Mouse (Mus musculus) kidney, adult 2 months (tissue): ENCODE measurements around the gene Slc44a5. TPM values are rescaled to one million over a fixed set of nuclear protein-coding genes. Genes with fewer than 3 reads are reported as not detected.

Experiments
- DNase-seq: peaks from one replicate; pipeline ENCODE4 v3.0.0; 2021
- H3K27ac ChIP-seq: fragments of 200-500 bp; 2 replicates; pipeline ENCODE4 v1.5.1; 2012; ENCODE audit warnings: low read depth, low read length, control low read depth, inconsistent platforms; ENCODE audit not compliant: insufficient read depth
- H3K27me3 ChIP-seq: fragments of 200-500 bp; replicated peaks from 2 replicates; pipeline ENCODE4 v1.6.1; 2012; ENCODE audit warnings: mild to moderate bottlenecking, moderate library complexity, low read length, inconsistent platforms; ENCODE audit not compliant: control insufficient read depth, insufficient read depth
- H3K36me3 ChIP-seq: fragments of 200-500 bp; 2 replicates; pipeline ENCODE4 v1.6.1; 2012; ENCODE audit warnings: mild to moderate bottlenecking, moderate library complexity, low read length, inconsistent platforms; ENCODE audit not compliant: control insufficient read depth, insufficient read depth
- H3K4me1 ChIP-seq: fragments of 200-500 bp; 2 replicates; pipeline ENCODE4 v1.6.1; 2011; ENCODE audit warnings: low read length; ENCODE audit not compliant: control insufficient read depth, insufficient read depth
- H3K4me3 ChIP-seq: fragments of 200-500 bp; 2 replicates; pipeline ENCODE4 v1.5.1; 2011; ENCODE audit warnings: mild to moderate bottlenecking, low read depth, low read length, control low read depth; ENCODE audit not compliant: insufficient read depth
- CTCF ChIP-seq: fragments of 200-500 bp; conservative IDR thresholded peaks from 2 replicates; pipeline ENCODE4 v1.5.1; 2011; ENCODE audit warnings: low read depth, mild to moderate bottlenecking, control low read depth, low read length, moderate library complexity, mixed read lengths; ENCODE audit not compliant: insufficient read depth, insufficient read length
- POLR2A ChIP-seq: fragments of 200-500 bp; IDR thresholded peaks from one replicate; pipeline ENCODE4 v1.6.1; 2011; ENCODE audit warnings: low read depth, low read length, control low read depth
- WGBS: fragments of 180-500 bp; shearing (Covaris S2); methylation state at CpG from one replicate; pipeline ENCODE4 v1.1.7; 2018; 5-methylcytosine and 5-hydroxymethylcytosine counted together
- polyA plus RNA-seq: library from polyadenylated mRNA; depleted of rRNA; stranded (reverse); fragments of >200 nt; gene quantifications from 2 replicates; pipeline ENCODE4 v1.2.3, GENCODE M21; 2012

The Slc44a5 gene
- polyA plus RNA-seq, 1 experiment = 0.03 TPM

GRCm38 (mm10) chr3:154179423-154179920, 206.2 kb downstream of the Slc44a5 start:
- Histone ChIP-seq H3K4me3 (no peak overlapping the region), H3K27me3 (no peaks in the 10 kb centered on the region), H3K4me1 (no peaks in the 10 kb centered on the region), H3K36me3 (no peaks in the 10 kb centered on the region), H3K27ac (no peak overlapping the region)
- WGBS = 94% methylated on average over 2 of the region's 3 CpGs
- no peak for DNase-seq
- TF ChIP-seq POLR2A = no peak
- TF ChIP-seq CTCF = no peak

- TF ChIP-seq CTCF = no peak
- TF ChIP-seq POLR2A = no peak
- Histone ChIP-seq H3K36me3 (no peaks in the 10 kb centered on the region), H3K4me3 (no peak overlapping the region), H3K27me3 (no peaks in the 10 kb centered on the region), H3K4me1 (no peaks in the 10 kb centered on the region), H3K27ac (no peak overlapping the region)
- WGBS = 83% methylated on average over 7 of the region's 7 CpGs
- peak; percentile 24 for DNase-seq
Observed at GRCm38 (mm10) chr3:154182987-154183386, 209.8 kb downstream of the Slc44a5 start.

DNA sequence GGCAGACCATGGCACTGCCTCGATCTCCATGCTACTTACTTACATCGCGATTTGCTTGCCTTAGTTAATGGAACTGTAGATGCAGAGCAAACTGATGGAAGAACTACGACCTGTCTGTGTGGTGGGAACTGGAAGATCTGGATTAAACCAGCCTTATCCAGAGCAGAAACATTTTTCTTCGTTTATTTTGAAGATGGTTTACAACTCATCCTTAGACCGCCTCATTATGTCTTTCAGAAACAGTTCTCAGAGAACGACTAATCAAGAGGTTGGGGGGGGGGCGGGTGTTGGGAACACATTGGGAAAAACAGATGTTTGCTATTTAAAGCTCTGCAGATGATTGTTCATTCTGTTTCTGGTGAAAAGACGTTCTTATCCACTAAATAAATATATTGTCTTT, 210.7 kb downstream of the Slc44a5 start:
- Histone ChIP-seq H3K4me3 (no peak overlapping the region), H3K27ac (no peak overlapping the region), H3K36me3 (no peaks in the 10 kb centered on the region), H3K27me3 (no peaks in the 10 kb centered on the region), H3K4me1 (no peaks in the 10 kb centered on the region)
- no peak for TF ChIP-seq CTCF
- TF ChIP-seq POLR2A = no peak
- DNase-seq = no peak
- 78% methylated on average over 9 of the region's 9 CpGs for WGBS

DNA sequence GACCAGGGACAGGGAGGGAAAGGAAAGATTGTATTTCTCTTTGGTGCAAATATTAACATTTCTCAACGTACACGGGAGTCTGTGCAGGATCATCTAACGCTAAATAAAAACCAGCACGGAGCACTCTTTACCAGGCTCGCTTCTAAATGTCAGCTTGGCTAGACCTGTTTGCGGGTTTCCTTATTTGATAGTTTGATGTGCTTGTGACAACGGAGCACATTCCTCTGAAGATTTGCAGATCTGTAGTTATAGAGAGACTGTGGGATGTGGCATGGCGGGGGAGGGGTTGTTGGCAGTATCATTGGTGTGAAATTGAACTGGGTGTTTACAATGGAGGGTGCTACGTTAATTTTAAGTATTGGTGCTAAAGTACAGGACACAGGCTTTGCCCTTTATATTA, 215.4 kb downstream of the Slc44a5 start:
- Histone ChIP-seq H3K4me1 (no peaks in the 10 kb centered on the region), H3K36me3 (no peaks in the 10 kb centered on the region), H3K27me3 (no peaks in the 10 kb centered on the region), H3K27ac (no peak overlapping the region), H3K4me3 (no peak overlapping the region)
- WGBS = 39% methylated on average over 9 of the region's 9 CpGs
- TF ChIP-seq CTCF (no peak), POLR2A (no peak)
- DNase-seq = no peak

DNA sequence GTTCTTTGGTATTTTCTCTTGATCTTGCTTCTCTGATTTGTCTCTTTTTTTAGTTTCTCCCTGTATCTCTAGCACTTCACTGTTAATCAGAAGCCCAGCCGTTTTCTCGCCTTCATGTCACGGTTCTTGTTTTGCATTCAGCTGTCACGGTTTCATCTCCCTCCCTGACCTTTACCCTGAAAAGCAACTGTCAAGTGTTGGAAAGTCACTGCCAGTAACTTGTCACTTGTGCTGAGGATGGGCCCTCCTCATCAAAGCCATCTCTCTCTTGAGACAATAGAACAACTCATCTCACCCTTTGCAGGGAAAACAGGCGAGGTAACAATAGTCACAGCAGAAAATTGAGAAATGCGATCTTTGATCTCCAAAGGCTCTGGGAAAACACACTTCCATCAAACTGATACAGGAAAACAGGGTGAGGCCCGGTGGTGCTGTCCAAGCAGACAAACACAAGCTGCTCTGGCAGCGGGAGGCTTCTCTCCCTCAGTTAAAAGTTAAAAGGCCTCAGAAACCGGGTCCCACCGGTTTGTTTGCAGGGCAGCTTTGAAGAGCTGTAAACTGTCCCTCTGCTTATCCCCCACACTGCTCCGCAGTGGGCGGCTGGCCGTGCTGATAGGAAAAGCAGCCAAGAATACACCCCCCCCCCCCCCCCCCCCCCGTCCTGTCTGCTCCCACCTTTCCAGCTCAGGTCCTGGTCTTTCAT, 219.2 kb downstream of the Slc44a5 start:
- no peak overlapping the region for H3K27ac ChIP-seq
- WGBS = 19% methylated on average over 14 of the region's 14 CpGs
- no peaks in the 10 kb centered on the region for H3K27me3 ChIP-seq
- H3K4me3 ChIP-seq = no peak overlapping the region
- no peak for TF ChIP-seq CTCF
- TF ChIP-seq POLR2A = no peak
- H3K4me1 ChIP-seq = no peaks in the 10 kb centered on the region
- H3K36me3 ChIP-seq = no peaks in the 10 kb centered on the region
- no peak for DNase-seq

- Histone ChIP-seq H3K4me3 (no peak overlapping the region), H3K27me3 (no peaks in the 10 kb centered on the region), H3K36me3 (no peaks in the 10 kb centered on the region), H3K4me1 (no peaks in the 10 kb centered on the region), H3K27ac (no peak overlapping the region)
- no peak for DNase-seq
- TF ChIP-seq POLR2A (no peak), CTCF (no peak)
- 75% methylated on average over 10 of the region's 10 CpGs for WGBS
Observed at GRCm38 (mm10) chr3:154193189-154193840, 220.1 kb downstream of the Slc44a5 start.

DNA sequence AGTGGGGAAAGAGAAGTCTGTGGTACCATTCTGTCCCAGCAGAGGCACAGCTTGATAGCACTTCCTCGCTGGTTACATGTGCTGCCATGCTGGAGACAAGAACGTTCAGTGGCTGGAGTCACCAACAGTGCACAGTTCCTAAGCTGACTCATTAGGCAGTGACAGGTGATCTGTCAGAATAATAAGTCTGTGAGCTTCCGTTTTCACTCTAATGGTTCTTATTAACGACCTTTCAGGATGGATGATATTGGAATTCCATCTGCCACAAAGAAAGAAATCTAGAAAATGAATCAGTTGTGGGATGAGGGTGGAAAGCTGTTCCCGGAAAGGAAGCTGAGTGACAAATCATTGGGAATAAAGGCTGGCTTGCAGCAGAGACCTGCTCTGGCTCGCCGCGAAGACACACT, 227.2 kb downstream of the Slc44a5 start:
- no peaks in the 10 kb centered on the region for H3K4me1 ChIP-seq
- H3K27me3 ChIP-seq = no peaks in the 10 kb centered on the region
- TF ChIP-seq POLR2A = no peak
- TF ChIP-seq CTCF = no peak
- no peak overlapping the region for H3K4me3 ChIP-seq
- DNase-seq = no peak
- 46% methylated on average over 8 of the region's 8 CpGs for WGBS
- no peak overlapping the region for H3K27ac ChIP-seq
- H3K36me3 ChIP-seq = no peaks in the 10 kb centered on the region
